Mouse (Mus musculus): ENCODE measurements around the gene Mif4gd. TPM values are rescaled to one million over a fixed set of nuclear protein-coding genes. Genes with fewer than 3 reads are reported as not detected.

Gene Mif4gd
- polyA plus RNA-seq, 1 experiment: 96.3 TPM

DNA sequence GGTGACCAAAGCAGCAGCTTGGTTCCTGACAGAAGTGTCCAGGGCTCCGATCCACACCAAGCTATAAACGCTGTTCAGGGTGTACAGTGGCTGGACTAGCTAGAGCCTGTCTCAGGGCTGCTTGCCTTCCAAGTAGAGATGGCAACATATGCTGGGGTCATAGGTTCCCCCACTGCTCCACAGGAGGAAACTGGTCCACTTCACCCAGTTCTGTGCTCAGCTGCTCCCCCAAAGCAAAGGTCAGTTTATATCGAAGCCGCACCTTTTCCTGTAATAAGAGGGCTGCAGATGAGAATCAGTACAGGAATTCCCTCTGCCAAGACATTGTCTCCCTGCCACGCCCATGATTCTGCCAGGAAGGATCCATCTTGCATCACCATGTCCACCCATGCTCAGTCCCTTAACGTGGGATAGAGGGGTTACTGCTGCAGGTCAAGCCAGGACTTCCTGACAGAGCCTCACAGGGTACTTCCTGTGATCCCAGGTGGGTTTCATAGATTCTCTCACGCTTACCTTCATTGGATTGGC is 27.1 kb downstream of the Mif4gd start:
- H3K4me1 ChIP-seq (ENCODE audit: control insufficient read depth, insufficient read depth, low read length): no peaks in the 10 kb centered on the region
- H3K4me3 ChIP-seq (ENCODE audit: insufficient read depth, low read length): no peak overlapping the region
- H3K27ac ChIP-seq (ENCODE audit: insufficient read depth, low read depth, low read length): no peak overlapping the region
- TF ChIP-seq POLR2A (IDR thresholded peaks at IDR 0.05; ENCODE audit: borderline replicate concordance, low read depth, low read length) (no peak), CTCF (IDR thresholded peaks at IDR 0.05; ENCODE audit: low read depth, low read length) (no peak)

DNA sequence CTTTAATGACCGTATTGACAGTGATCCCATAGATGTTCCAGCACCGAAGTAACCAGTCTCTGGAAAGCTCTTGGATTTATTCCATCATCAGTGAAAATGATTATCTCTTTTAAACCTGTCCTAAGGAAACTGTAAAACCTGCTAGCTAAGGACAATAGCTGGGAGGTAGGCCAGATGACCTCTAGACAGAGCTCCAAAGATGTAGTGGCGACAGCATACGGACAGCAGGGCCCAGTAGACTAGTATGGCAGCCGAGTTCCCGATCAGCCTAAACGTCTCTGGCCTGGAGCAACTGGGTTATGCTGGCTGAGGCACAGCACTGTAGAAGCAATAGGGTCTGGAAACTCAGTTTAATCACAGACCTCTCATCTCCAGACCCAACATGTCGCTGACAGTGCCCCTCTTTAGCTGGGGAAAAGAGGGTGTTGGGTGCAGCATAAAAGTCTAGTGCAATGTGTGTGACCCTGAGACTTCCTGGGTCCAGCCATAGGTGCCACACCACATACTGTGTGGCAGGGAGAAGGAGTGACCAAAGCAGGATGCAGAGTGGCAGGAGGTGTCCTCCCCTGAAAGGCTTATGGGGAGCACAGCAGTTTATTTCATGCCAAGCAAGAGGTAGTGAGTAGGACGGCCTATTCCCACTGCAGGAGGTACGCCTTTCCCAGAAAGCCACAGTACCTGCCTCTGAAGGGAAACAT is 28.2 kb downstream of the Mif4gd start:
- Histone ChIP-seq H3K27ac (ENCODE audit: insufficient read depth, low read depth, low read length) (no peak overlapping the region), H3K4me1 (ENCODE audit: control insufficient read depth, insufficient read depth, low read length) (no peaks in the 10 kb centered on the region), H3K4me3 (ENCODE audit: insufficient read depth, low read length) (no peak overlapping the region)
- TF ChIP-seq POLR2A (IDR thresholded peaks at IDR 0.05; ENCODE audit: borderline replicate concordance, low read depth, low read length) (no peak), CTCF (IDR thresholded peaks at IDR 0.05; ENCODE audit: low read depth, low read length) (no peak)

DNA sequence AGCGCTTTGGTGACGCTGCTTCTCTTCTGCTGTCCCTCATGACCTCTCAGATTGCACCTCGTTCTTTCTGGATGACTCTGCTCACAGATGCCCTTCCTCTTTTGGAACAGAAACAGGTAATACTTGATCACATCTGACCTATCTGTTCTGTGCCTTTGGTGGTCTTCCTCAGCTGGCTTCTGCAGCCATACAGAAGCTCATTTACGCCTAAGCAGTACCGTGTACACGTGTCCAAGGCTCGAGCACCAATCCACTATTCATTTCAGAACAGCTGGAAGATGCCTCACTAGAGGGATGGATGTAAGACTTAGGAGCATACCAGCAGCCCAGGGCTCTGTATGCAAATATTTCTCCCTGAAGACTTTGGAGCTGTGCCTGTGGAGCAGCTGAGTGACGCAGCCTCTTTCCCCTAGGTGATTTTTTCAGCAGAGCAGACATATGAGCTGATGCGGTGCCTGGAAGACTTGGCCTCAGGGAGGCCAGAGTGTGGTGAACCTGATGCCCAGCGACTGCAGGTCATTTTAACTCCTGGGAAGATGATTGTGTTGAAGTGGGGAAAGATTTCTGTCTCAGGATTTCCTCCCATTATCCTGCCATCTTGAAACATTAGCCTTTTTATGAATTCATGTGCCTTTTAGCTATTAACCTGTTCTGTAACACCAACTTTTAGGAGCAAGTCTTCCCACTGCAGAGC is 29.7 kb downstream of the Mif4gd start:
- no peak overlapping the region for H3K27ac ChIP-seq (ENCODE audit: insufficient read depth, low read depth, low read length)
- no peak overlapping the region for H3K4me3 ChIP-seq (ENCODE audit: insufficient read depth, low read length)
- TF ChIP-seq CTCF (IDR thresholded peaks at IDR 0.05; ENCODE audit: low read depth, low read length) (no peak), POLR2A (IDR thresholded peaks at IDR 0.05; ENCODE audit: borderline replicate concordance, low read depth, low read length) (no peak)
- H3K4me1 ChIP-seq (ENCODE audit: control insufficient read depth, insufficient read depth, low read length): peaks cover 6% of the 10 kb centered on the region

DNA sequence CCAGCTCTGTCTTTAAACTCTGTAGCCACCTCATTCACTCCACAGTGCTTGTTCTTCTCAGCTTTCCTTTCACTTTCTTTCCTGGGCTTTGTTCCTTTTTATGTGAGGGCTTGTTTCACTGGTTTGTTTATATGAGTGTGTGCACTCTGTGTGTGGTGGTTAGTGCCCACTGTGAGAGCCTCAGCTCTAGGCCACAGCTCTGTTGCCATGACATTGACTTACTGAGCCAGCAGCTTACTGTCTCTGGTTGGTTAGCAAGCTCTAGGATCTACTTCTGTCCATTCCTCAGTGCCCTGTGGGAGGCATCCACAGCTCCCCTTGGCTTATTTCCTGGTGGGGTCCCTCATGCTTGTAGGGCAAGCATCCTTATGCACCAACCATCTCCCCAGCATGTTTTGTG is 33.7 kb downstream of the Mif4gd start:
- peaks cover 6% of the 10 kb centered on the region for H3K4me1 ChIP-seq (ENCODE audit: control insufficient read depth, insufficient read depth, low read length)
- no peak overlapping the region for H3K27ac ChIP-seq (ENCODE audit: insufficient read depth, low read depth, low read length)
- TF ChIP-seq CTCF (IDR thresholded peaks at IDR 0.05; ENCODE audit: low read depth, low read length): no peak
- no peak for TF ChIP-seq POLR2A (IDR thresholded peaks at IDR 0.05; ENCODE audit: borderline replicate concordance, low read depth, low read length)
- no peak overlapping the region for H3K4me3 ChIP-seq (ENCODE audit: insufficient read depth, low read length)

GRCm38 (mm10) chr11:115564961-115565360 is 47.8 kb downstream of the Mif4gd start:
- Histone ChIP-seq H3K27ac (ENCODE audit: insufficient read depth, low read depth, low read length) (no peak overlapping the region), H3K4me3 (ENCODE audit: insufficient read depth, low read length) (peak overlapping the region; percentile 90), H3K4me1 (ENCODE audit: control insufficient read depth, insufficient read depth, low read length) (peaks cover 11% of the 10 kb centered on the region)
- TF ChIP-seq POLR2A (IDR thresholded peaks at IDR 0.05; ENCODE audit: borderline replicate concordance, low read depth, low read length): no peak
- TF ChIP-seq CTCF (IDR thresholded peaks at IDR 0.05; ENCODE audit: low read depth, low read length): no peak

- Histone ChIP-seq H3K27ac (ENCODE audit: insufficient read depth, low read depth, low read length) (peak within 1 kb of the TSS; percentile 90), H3K4me3 (ENCODE audit: insufficient read depth, low read length) (peak within 1 kb of the TSS; percentile 90), H3K4me1 (ENCODE audit: control insufficient read depth, insufficient read depth, low read length) (peaks cover 11% of the 10 kb centered on the region)
- TF ChIP-seq POLR2A (IDR thresholded peaks at IDR 0.05; ENCODE audit: borderline replicate concordance, low read depth, low read length) (no peak), CTCF (IDR thresholded peaks at IDR 0.05; ENCODE audit: low read depth, low read length) (no peak)
These were observed 48.5 kb downstream of the Mif4gd start, which contains the start of gene Nup85 for GRCm38 (mm10) chr11:115564064-115564809. Gene Nup85 (plus strand): TSS chr11:115564434.

GRCm38 (mm10) chr11:115563406-115563805 is 49.4 kb downstream of the Mif4gd start:
- Histone ChIP-seq H3K4me1 (ENCODE audit: control insufficient read depth, insufficient read depth, low read length) (peaks cover 11% of the 10 kb centered on the region), H3K4me3 (ENCODE audit: insufficient read depth, low read length) (peak overlapping the region; percentile 90), H3K27ac (ENCODE audit: insufficient read depth, low read depth, low read length) (peak overlapping the region; percentile 2; the same call in 1 of the 2 replicates)
- TF ChIP-seq CTCF (IDR thresholded peaks at IDR 0.05; ENCODE audit: low read depth, low read length): no peak
- no peak for TF ChIP-seq POLR2A (IDR thresholded peaks at IDR 0.05; ENCODE audit: borderline replicate concordance, low read depth, low read length)

Other genes with a start within 250 kb of the Mif4gd start
- gene Hid1, start 245.2 kb downstream of the Mif4gd start, polyA plus RNA-seq (2012; ENCODE audit: insufficient read depth, insufficient read length, missing spikeins): 0.78 TPM in 1 of 2 replicates, not detected in the other
- 0.15 and 0.64 TPM in 2 replicates for gene Cdr2l, start 231.1 kb downstream of the Mif4gd start, polyA plus RNA-seq (2012; ENCODE audit: insufficient read depth, insufficient read length, missing spikeins)
- gene Mrpl58, start 209.2 kb downstream of the Mif4gd start, polyA plus RNA-seq (2012; ENCODE audit: insufficient read depth, insufficient read length, missing spikeins): 38.2 and 49.0 TPM in 2 replicates
- 393 and 435 TPM in 2 replicates for gene Atp5h, start 193.0 kb downstream of the Mif4gd start, polyA plus RNA-seq (2012; ENCODE audit: insufficient read depth, insufficient read length, missing spikeins)
- gene Kctd2, start 192.8 kb downstream of the Mif4gd start, polyA plus RNA-seq (2012; ENCODE audit: insufficient read depth, insufficient read length, missing spikeins): 27.0 and 28.0 TPM in 2 replicates
- gene Trim80, start 172.4 kb downstream of the Mif4gd start, polyA plus RNA-seq (2012; ENCODE audit: insufficient read depth, insufficient read length, missing spikeins): not detected in 2 replicates
- gene Slc16a5, start 150.5 kb downstream of the Mif4gd start, polyA plus RNA-seq (2012; ENCODE audit: insufficient read depth, insufficient read length, missing spikeins): not detected in 2 replicates
- gene Armc7, start 137.3 kb downstream of the Mif4gd start, polyA plus RNA-seq (2012; ENCODE audit: insufficient read depth, insufficient read length, missing spikeins): 31.1 and 35.2 TPM in 2 replicates
- gene Nt5c, start 121.1 kb downstream of the Mif4gd start, polyA plus RNA-seq (2012; ENCODE audit: insufficient read depth, insufficient read length, missing spikeins): 66.3 and 79.3 TPM in 2 replicates
- gene Jpt1, start 98.6 kb downstream of the Mif4gd start, polyA plus RNA-seq (2012; ENCODE audit: insufficient read depth, insufficient read length, missing spikeins): 166 and 168 TPM in 2 replicates
- 303 and 332 TPM in 2 replicates for gene Sumo2, start 76.7 kb downstream of the Mif4gd start, polyA plus RNA-seq (2012; ENCODE audit: insufficient read depth, insufficient read length, missing spikeins)
- 32.3 and 34.6 TPM in 2 replicates for gene Nup85, start 48.5 kb downstream of the Mif4gd start, polyA plus RNA-seq (2012; ENCODE audit: insufficient read depth, insufficient read length, missing spikeins)
- 33.1 and 36.9 TPM in 2 replicates for gene Mrps7, start 9.0 kb downstream of the Mif4gd start, polyA plus RNA-seq (2012; ENCODE audit: insufficient read depth, insufficient read length, missing spikeins)
- 60.1 and 81.9 TPM in 2 replicates for gene Gga3, start 8.9 kb downstream of the Mif4gd start, polyA plus RNA-seq (2012; ENCODE audit: insufficient read depth, insufficient read length, missing spikeins)
- gene Slc25a19, start 15.3 kb upstream of the Mif4gd start, polyA plus RNA-seq (2012; ENCODE audit: insufficient read depth, insufficient read length, missing spikeins): 27.0 and 37.0 TPM in 2 replicates
- 251 and 274 TPM in 2 replicates for gene Grb2, start 95.6 kb upstream of the Mif4gd start, polyA plus RNA-seq (2012; ENCODE audit: insufficient read depth, insufficient read length, missing spikeins)
- 18.0 and 21.7 TPM in 2 replicates for gene Tmem94, start 152.5 kb upstream of the Mif4gd start, polyA plus RNA-seq (2012; ENCODE audit: insufficient read depth, insufficient read length, missing spikeins)
- gene Caskin2, start 200.7 kb upstream of the Mif4gd start, polyA plus RNA-seq (2012; ENCODE audit: insufficient read depth, insufficient read length, missing spikeins): 3.9 and 5.6 TPM in 2 replicates
- gene Tsen54, start 201.8 kb upstream of the Mif4gd start, polyA plus RNA-seq (2012; ENCODE audit: insufficient read depth, insufficient read length, missing spikeins): 10.6 and 14.4 TPM in 2 replicates
- 4.0 and 4.9 TPM in 2 replicates for gene Llgl2, start 211.1 kb upstream of the Mif4gd start, polyA plus RNA-seq (2012; ENCODE audit: insufficient read depth, insufficient read length, missing spikeins)
- not detected in 2 replicates for gene Myo15b, start 245.4 kb upstream of the Mif4gd start, polyA plus RNA-seq (2012; ENCODE audit: insufficient read depth, insufficient read length, missing spikeins)

Measured in bone marrow macrophage, adult 2 months (primary cell).